Mouse (Mus musculus) splenic B cell, adult 2 months (primary cell): ENCODE measurements around the gene Stab1.

ENCODE experiments used
- DNase-seq: peaks from one replicate; pipeline ENCODE4 v3.0.0-alpha.2; 2011; ENCODE audit warnings: low read depth, low spot score
- H3K27me3 ChIP-seq: 2 replicates; pipeline ENCODE4 v1.6.1; 2012; ENCODE audit warnings: mild to moderate bottlenecking, low read length, moderate library complexity, mixed read lengths; ENCODE audit not compliant: control insufficient read depth, poor library complexity, insufficient read depth, severe bottlenecking
- H3K36me3 ChIP-seq: 2 replicates; pipeline ENCODE4 v1.6.1; 2012; ENCODE audit warnings: mild to moderate bottlenecking, low read length, moderate library complexity, mixed read lengths; ENCODE audit not compliant: control insufficient read depth, poor library complexity, insufficient read depth, severe bottlenecking

Stab1 gene

GRCm38 (mm10) chr14:31168425-31168824 lies at the start of gene Stab1:
Gene Stab1 (minus strand): TSS chr14:31168641.
- Histone ChIP-seq H3K36me3 (peaks cover 13% of the 10 kb centered on the region), H3K27me3 (no peaks in the 10 kb centered on the region)
- no peak for DNase-seq

DNA sequence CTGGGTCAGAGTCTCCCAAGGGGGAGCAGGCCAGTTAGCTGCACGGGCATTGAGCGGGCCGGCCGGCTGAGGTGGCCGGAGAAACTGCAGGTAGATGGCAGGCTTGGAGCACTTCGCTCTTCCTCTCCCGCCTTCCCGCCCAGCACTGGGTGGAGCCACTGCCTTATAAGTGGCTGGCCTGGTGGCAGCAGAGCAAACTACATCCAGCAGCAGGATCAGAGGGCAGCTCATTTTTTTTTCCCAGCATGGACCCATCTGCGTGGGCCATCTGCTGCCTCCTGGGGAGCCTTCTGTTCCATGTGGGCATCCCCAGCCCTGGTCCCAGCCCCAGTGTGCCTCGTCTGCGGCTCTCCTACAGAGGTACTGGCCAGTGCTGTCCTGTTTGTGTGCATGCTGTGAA lies 49.2 kb upstream of the Stab1 start, which contains the start of gene Sema3g:
TSS of gene Sema3g (plus strand) at position 195 of the 400 bp plus-strand sequence.
- peak; percentile 70 for DNase-seq
- H3K36me3 ChIP-seq = no peaks in the 10 kb centered on the region

GRCm38 (mm10) chr14:31216846-31217245 lies 48.4 kb upstream of the Stab1 start, which contains the start of gene Nisch:
Gene Nisch (minus strand): TSS chr14:31216946.
- no peak for DNase-seq
- H3K27me3 ChIP-seq = no peaks in the 10 kb centered on the region
- H3K36me3 ChIP-seq = no peaks in the 10 kb centered on the region

More for the DNA sequence above, 49.2 kb upstream of the Stab1 start, which contains the start of gene Sema3g:
- no peaks in the 10 kb centered on the region for H3K27me3 ChIP-seq

DNA sequence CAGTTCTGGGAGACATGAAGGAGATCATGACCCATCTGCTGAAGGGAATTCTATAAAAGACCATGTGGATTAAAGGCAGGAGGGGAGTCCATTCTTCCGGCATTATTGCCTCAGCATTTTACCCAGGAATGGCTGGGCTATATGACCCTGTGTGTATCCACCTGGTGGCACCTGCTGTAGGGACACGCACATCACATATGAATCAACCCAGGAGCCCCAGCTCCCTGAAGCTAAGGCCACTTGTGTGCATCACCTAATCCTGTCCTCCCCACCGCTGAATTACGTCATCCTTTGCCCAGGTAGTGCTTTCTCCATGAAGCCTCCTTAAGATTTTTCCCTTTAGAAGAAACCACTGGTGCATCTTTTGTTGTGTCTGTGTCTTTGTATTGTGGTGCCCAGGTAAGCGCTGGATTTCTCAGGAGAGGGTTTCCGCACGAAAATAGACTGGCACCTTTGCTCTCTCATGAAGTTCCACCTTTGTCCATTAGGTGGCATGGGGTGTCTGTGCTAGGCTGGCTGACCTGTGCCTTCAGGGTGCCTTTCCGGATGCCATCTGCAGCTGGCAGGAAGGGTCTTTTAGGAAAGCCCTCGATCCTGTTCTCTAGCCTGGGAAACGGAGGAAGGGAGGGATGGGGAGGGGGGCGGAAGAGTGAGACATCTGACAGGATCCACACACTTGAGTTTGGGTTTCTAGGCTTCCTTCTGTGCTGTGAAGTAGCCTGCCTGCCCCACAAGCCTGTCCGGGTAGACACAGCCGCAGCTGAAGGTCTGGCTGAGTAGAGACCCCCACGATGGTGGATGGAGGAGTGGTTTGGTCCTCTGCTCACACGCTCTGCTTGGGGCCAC lies 46.9 kb upstream of the Stab1 start:
- peak; percentile 86 for DNase-seq
- H3K27me3 ChIP-seq = no peaks in the 10 kb centered on the region
- no peaks in the 10 kb centered on the region for H3K36me3 ChIP-seq

DNA sequence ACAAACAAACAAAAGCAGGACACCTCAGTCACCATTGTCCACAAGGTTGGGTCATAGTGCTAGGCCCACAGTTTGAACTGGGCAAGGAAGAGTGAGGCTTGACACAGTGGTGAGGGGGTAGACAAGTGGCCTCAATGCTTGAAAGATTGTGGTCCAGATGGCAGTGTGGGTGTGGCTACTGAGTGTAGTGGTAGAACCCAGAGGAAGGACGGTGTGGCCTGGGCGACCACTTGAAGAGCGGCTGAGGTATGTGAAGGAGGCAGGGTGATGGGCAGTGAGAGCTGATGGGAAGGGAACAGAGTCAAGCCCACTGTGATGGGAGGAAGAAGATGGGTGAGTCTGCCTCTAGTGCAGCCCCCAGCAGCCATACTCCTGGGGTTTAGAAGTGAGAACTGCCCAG lies 46.2 kb upstream of the Stab1 start:
- DNase-seq = no peak
- Histone ChIP-seq H3K36me3 (no peaks in the 10 kb centered on the region), H3K27me3 (no peaks in the 10 kb centered on the region)

DNA sequence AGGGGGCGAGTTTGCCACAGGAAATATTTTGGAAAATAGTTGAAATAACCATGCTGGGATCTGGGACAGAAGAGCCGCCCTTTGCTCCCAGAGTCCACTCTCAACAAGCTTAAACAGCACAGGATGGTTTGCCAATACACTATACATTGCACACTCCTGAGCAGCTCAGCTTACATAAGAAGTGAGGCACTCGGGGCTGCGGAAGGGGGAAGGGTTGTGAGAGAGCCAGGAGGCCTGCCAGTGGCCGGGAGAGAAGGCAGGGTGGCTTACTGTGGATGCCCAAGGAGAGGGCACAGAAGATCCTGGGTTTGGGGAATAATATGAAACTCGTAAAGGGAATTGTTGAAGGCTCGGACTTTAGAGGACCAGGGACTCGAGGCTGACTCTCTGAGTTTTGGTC lies 45.4 kb upstream of the Stab1 start:
- Histone ChIP-seq H3K36me3 (no peaks in the 10 kb centered on the region), H3K27me3 (no peaks in the 10 kb centered on the region)
- DNase-seq = no peak

GRCm38 (mm10) chr14:31212499-31212898 lies 44.1 kb upstream of the Stab1 start:
- no peaks in the 10 kb centered on the region for H3K27me3 ChIP-seq
- DNase-seq = no peak
- H3K36me3 ChIP-seq = no peaks in the 10 kb centered on the region

DNA sequence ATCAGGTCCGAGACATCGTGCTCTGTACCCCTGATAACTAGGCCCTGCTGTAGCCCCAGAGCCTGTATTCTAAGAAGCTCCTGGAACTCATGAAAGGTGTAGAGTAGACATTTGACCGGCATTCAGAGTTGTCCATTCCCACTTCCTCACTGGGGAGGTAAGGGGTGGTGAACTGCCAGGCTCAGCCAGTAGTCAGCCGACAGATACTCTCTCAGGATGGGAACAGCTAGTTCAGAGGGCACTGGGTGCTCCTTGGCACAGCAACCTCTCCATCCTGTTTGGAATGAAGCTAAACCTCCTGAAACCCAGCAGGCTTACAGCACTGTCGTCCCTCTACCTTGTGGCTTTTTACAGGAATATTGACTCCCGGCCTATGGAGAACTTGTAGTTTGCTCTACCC lies 43.4 kb upstream of the Stab1 start:
- H3K27me3 ChIP-seq = no peaks in the 10 kb centered on the region
- no peak for DNase-seq
- H3K36me3 ChIP-seq = no peaks in the 10 kb centered on the region

GRCm38 (mm10) chr14:31209133-31209557 lies 40.7 kb upstream of the Stab1 start:
- no peak for DNase-seq
- Histone ChIP-seq H3K36me3 (no peaks in the 10 kb centered on the region), H3K27me3 (no peaks in the 10 kb centered on the region)

GRCm38 (mm10) chr14:31208084-31208483 lies 39.6 kb upstream of the Stab1 start, which contains the start of gene Tnnc1:
Gene Tnnc1 (plus strand): TSS chr14:31208312.
- no peaks in the 10 kb centered on the region for H3K27me3 ChIP-seq
- DNase-seq = no peak
- peaks cover 6% of the 10 kb centered on the region; the same call in 1 of the 2 replicates for H3K36me3 ChIP-seq

- H3K36me3 ChIP-seq = peaks cover 9% of the 10 kb centered on the region
- H3K27me3 ChIP-seq = no peaks in the 10 kb centered on the region
- DNase-seq = no peak
Observed at GRCm38 (mm10) chr14:31207070-31207830, 38.8 kb upstream of the Stab1 start.

- DNase-seq = peak; percentile 96
- H3K36me3 ChIP-seq = peaks cover 9% of the 10 kb centered on the region
- H3K27me3 ChIP-seq = no peaks in the 10 kb centered on the region
Observed at GRCm38 (mm10) chr14:31206472-31206981, 38.1 kb upstream of the Stab1 start.

DNA sequence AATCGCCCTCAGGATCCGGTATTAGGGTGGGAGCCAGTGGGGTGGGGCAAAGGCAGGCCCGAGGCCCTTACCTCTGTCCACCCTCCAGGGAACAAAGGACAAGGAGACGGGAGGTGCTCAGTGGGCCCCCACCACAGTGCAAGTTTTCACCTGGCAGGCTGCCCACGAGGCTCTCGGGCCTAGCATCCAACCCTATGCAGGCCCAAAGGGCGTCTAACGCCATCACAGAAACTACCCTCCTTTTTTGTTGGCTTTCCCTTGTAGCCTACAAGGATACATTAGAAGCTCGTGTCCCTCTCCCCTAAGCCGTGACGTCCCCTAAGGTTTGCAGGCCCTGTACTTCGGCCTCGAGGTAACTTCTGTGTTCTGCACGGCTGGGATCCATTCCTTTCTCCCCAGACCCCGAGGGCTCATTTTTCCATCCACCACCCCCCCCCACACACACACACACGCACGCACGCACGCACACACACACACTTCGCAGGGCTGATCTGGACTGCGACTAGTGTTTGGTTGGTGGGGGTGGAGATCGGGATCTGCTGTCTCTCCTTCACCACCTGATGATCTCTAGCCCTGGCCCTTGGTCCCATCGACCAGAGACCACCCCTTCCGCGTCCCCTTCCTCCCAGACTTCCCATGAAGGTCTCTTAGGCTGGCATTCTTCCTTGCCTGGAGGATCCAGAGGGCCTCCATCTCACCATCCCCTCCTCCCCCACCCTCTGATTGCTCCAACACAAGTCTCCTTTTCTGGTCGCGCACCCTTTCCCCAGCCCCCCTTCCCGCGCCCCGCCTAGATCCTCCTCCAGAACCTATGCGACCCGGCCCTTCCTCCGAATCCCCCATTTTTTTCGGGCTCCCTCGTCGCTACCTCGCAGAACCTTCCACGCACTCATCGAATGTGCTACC lies 37.4 kb upstream of the Stab1 start:
- Histone ChIP-seq H3K36me3 (peaks cover 9% of the 10 kb centered on the region), H3K27me3 (no peaks in the 10 kb centered on the region)
- peak; percentile 33 for DNase-seq

GRCm38 (mm10) chr14:31205244-31205561 lies 36.8 kb upstream of the Stab1 start:
- no peak for DNase-seq

More at GRCm38 (mm10) chr14:31205244-31205561, 36.8 kb upstream of the Stab1 start:
- Histone ChIP-seq H3K27me3 (no peaks in the 10 kb centered on the region), H3K36me3 (peaks cover 11% of the 10 kb centered on the region)
